Mouse (Mus musculus) spleen, adult 2 months (tissue): ENCODE results near the gene Rtkn. TPM values are rescaled to one million over a fixed set of nuclear protein-coding genes. Genes with fewer than 3 reads are reported as not detected.

Experiments used
- DNase-seq, 2 experiments: peaks; one replicate each; pipeline versions ENCODE4 v3.0.0 to v3.0.0-alpha.2; 2012 to 2021; ENCODE audit warnings: low spot score in 2 of 2, low read depth in 1 of 2
- H3K27ac ChIP-seq: fragments of 200-500 bp; 2 replicates; pipeline ENCODE4 v1.5.1; 2012; ENCODE audit warnings: low read length, inconsistent platforms; ENCODE audit not compliant: insufficient read depth
- H3K27me3 ChIP-seq: fragments of 200-500 bp; 2 replicates; pipeline ENCODE4 v1.6.1; 2012; ENCODE audit warnings: mild to moderate bottlenecking, moderate library complexity, low read length, inconsistent platforms; ENCODE audit not compliant: control insufficient read depth, insufficient read depth
- H3K36me3 ChIP-seq: fragments of 200-500 bp; 2 replicates; pipeline ENCODE4 v1.6.1; 2012; ENCODE audit warnings: mild to moderate bottlenecking, low read length, inconsistent platforms; ENCODE audit not compliant: control insufficient read depth, insufficient read depth
- H3K4me1 ChIP-seq: fragments of 200-500 bp; 2 replicates; pipeline ENCODE4 v1.6.1; 2011; ENCODE audit warnings: inconsistent platforms; ENCODE audit not compliant: control insufficient read depth, insufficient read depth, insufficient read length
- H3K4me3 ChIP-seq: fragments of 200-500 bp; 2 replicates; pipeline ENCODE4 v1.5.1; 2011; ENCODE audit warnings: mild to moderate bottlenecking, inconsistent platforms; ENCODE audit not compliant: insufficient read depth, insufficient read length; ENCODE audit errors: extremely low read depth
- CTCF ChIP-seq: fragments of 200-500 bp; IDR thresholded peaks from 2 replicates; pipeline ENCODE4 v1.5.1; 2011; ENCODE audit warnings: mild to moderate bottlenecking, inconsistent platforms; ENCODE audit not compliant: insufficient read depth, insufficient read length, insufficient replicate concordance; ENCODE audit errors: extremely low read depth
- POLR2A ChIP-seq: fragments of 200-500 bp; IDR thresholded peaks from 2 replicates; pipeline ENCODE4 v1.6.1; 2011; ENCODE audit warnings: low read depth, low read length, inconsistent platforms
- WGBS: fragments of 180-500 bp; shearing (Covaris S2); methylation state at CpG from one replicate; pipeline ENCODE4 v1.1.7; 2018; 5-methylcytosine and 5-hydroxymethylcytosine counted together
- polyA plus RNA-seq: library from polyadenylated mRNA; depleted of rRNA; stranded (reverse); fragments of >200 nt; gene quantifications from 2 replicates; pipeline ENCODE4 v1.2.3, GENCODE M21; 2012

The Rtkn gene
- polyA plus RNA-seq, 1 experiment: 3.6 TPM

DNA sequence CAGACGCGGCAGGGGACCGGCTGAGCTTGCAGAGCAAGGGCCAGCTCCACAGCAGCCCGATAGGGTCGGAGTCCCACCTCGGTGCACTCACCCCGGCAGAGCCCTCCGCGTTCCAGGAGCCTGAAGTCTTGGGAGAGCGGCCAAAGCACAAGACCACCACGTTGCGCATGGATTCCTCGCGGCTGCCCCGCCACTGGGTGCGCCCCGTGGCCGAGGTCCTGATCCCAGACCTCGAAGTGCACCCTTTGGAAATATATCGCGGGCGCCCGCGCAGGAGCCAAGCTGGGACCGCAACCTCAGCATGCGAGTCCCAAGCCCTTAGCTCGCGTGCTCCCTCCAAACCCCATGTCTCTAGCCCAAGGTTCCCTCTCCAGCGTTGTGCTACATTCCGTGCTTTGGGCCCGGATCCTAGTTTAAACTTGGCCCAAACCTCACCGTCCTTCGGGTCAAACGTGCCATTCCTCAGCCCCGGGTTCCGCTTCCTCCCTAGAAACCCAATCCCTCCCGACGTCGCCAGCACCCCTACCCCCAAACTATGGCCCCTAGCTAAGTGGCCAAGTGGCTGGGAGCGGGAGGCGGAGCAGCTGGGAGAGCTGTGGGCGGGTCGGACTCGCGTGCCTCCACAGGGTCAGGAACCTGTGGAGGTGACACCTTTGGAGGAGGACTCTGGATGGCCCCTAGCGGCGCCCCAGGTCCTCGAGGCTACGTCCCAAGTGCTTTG is 26.8 kb downstream of the Rtkn start:
- DNase-seq: no peak
- Histone ChIP-seq H3K4me1 (peaks cover 3% of the 10 kb centered on the region; the same call in 1 of the 2 replicates), H3K36me3 (no peaks in the 10 kb centered on the region), H3K4me3 (peak overlapping the region; percentile 22; the same call in 1 of the 2 replicates), H3K27ac (no peak overlapping the region), H3K27me3 (peaks cover 7% of the 10 kb centered on the region)
- TF ChIP-seq CTCF (no peak), POLR2A (no peak)
- WGBS: 6% methylated on average over 49 of the region's 49 CpGs

DNA sequence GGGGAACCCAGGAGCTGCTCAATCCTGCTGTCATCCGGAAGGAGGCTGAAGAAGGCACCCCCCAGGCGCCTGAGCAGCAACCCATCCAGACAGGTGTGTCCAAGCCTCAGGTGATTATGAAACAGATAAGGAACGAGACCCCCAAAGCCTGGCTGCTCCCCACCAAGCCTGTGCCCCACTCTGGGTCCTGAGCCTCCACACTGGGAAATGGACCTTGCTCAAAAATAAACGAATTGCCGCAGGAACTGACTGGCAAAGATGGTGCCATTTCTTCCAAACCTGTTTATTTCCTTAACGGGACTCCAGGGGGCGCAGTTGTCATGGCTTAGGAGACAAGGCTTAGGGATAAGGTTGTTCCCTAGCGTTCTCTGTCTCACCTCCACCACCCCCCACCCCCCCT is 27.4 kb downstream of the Rtkn start:
- peaks cover 3% of the 10 kb centered on the region; the same call in 1 of the 2 replicates for H3K4me1 ChIP-seq
- H3K4me3 ChIP-seq: peak overlapping the region; percentile 0; the same call in 1 of the 2 replicates
- peaks cover 7% of the 10 kb centered on the region for H3K27me3 ChIP-seq
- TF ChIP-seq CTCF (peak; percentile 38; the same call in 1 of the 2 replicates), POLR2A (no peak)
- H3K36me3 ChIP-seq: no peaks in the 10 kb centered on the region
- 2% methylated on average over 8 of the region's 8 CpGs for WGBS
- H3K27ac ChIP-seq: no peak overlapping the region
- peak; percentile 17 to 31 for DNase-seq

DNA sequence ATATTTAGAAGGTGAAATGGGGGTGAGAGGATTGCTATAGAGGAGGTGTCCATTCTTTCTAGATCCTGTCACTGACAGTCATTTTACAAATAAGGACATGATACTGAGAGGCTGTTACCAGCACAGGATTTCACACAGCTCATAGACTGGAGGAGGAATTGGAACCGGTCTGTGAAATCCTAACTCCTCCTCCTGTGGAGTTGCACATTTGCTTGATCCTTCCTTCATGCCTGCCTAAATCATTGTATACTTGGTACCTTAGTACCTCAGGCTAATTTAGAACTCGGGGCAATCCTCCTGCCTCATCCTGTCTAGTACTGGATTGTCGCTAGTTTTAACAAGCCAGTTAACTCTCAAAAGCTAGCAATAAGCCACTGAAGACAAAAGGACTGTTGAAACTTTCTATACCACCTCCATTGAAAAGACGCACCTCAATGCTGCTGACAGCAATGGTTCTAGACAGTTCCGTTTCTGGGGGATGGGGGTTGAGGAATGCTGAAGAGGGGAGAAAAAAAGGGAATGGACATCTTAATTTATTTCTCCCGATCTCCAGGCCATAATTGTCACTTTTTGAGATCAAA is 29.9 kb downstream of the Rtkn start:
- no peak overlapping the region for H3K27ac ChIP-seq
- 3% methylated on average over 6 of the region's 6 CpGs for WGBS
- H3K4me3 ChIP-seq: peak overlapping the region; percentile 86
- H3K4me1 ChIP-seq: peaks cover 3% of the 10 kb centered on the region; the same call in 1 of the 2 replicates
- H3K36me3 ChIP-seq: no peaks in the 10 kb centered on the region
- no peak for TF ChIP-seq POLR2A
- no peak for TF ChIP-seq CTCF
- no peak for DNase-seq
- peaks cover 7% of the 10 kb centered on the region for H3K27me3 ChIP-seq

DNA sequence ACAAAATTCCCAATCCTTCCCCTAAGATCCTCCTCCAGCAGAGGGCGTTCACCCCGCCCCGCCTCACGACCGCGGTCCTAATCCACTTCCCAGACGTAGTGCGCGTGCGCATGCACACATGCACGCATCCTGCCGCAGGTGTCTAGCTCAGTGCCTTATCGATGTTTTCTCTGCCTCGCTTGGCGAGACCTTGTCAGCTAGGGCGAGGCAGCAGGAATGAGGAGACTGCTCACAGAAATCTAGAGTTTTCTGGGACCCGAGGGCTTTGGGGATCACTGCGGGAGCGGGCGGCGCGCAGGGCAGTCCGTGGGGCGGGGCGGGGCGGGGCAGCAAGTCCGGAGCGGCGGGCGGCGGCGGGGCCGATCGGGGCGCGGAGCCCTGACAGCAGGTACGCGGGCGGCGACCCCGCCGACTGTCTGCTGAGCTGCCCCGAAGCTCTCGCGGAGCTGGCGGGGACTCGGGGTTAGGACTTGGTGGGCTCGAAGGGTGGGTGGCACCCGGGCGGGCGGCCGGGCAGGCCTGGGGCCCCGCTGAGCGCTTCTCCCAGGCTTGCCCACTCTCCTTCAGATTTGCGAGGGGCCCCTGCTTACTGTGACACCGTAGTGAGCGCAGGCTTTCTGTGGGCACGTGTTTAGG is 30.5 kb downstream of the Rtkn start, which contains the start of gene Dctn1:
Gene Dctn1 (plus strand): TSS at position 314 of the 636 bp plus-strand sequence.
- H3K27me3 ChIP-seq: peaks cover 7% of the 10 kb centered on the region
- H3K36me3 ChIP-seq: no peaks in the 10 kb centered on the region
- TF ChIP-seq POLR2A: peak; percentile 16; the same call in 1 of the 2 replicates
- peak; percentile 66 for TF ChIP-seq CTCF
- peak; percentile 89 to 90 for DNase-seq
- H3K4me1 ChIP-seq: peaks cover 3% of the 10 kb centered on the region; the same call in 1 of the 2 replicates
- peak within 1 kb of the TSS; percentile 86 for H3K27ac ChIP-seq
- WGBS: under 1% methylated on average over 58 of the region's 58 CpGs
- peak within 1 kb of the TSS; percentile 86 for H3K4me3 ChIP-seq

DNA sequence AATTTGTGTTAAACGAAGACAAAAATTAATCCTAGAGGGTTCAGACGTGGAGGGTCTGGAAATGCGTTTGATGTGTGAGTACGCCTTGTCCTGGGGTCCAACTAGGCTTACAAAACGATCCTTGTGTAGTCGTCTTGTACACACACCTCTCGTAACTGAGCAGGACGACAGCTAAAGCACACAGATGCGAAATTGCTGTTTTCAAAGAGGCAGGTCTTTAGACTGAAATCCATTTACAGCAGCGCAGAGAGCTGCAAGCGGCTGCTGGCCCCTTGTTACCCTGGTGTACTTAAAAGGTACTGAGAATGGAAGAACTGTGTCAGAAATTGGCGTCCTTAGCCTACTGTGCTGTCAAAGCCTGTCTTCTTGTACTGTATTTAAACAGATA is 31.0 kb downstream of the Rtkn start:
- Histone ChIP-seq H3K4me3 (peak overlapping the region; percentile 86), H3K27me3 (peaks cover 7% of the 10 kb centered on the region), H3K36me3 (no peaks in the 10 kb centered on the region), H3K27ac (no peak overlapping the region), H3K4me1 (peaks cover 3% of the 10 kb centered on the region; the same call in 1 of the 2 replicates)
- peak in 1 of 2 experiments; percentile 22 for DNase-seq
- TF ChIP-seq CTCF (no peak), POLR2A (no peak)
- WGBS: under 1% methylated on average over 12 of the region's 12 CpGs

DNA sequence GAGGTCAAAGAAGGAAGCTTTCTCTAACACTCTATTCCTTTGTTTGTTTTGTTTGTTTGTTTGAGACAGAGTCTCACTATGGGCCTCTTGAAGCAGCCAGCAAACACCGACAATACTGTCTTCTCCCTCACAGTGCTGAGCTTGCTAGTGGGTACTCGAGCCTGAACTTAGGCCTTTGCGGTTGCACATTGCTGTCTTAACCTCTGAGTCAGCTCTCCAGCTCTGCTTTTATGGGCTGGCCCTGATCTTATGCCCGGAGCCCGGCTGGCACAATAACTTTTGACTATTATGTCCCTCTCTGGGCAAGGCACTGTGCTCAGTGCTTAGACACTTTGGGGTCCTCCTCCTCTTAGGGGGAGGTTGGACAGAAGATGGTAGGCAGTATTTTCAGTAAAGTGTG is 34.6 kb downstream of the Rtkn start:
- DNase-seq: no peak
- no peaks in the 10 kb centered on the region for H3K36me3 ChIP-seq
- WGBS: 88% methylated on average over 5 of the region's 5 CpGs
- H3K27ac ChIP-seq: no peak overlapping the region
- H3K4me3 ChIP-seq: no peak overlapping the region
- H3K4me1 ChIP-seq: 0 out of 2 replicates have a peak, but pooled peaks cover 3% of the 10 kb centered on the region
- TF ChIP-seq POLR2A: no peak
- no peak for TF ChIP-seq CTCF
- H3K27me3 ChIP-seq: no peaks in the 10 kb centered on the region

DNA sequence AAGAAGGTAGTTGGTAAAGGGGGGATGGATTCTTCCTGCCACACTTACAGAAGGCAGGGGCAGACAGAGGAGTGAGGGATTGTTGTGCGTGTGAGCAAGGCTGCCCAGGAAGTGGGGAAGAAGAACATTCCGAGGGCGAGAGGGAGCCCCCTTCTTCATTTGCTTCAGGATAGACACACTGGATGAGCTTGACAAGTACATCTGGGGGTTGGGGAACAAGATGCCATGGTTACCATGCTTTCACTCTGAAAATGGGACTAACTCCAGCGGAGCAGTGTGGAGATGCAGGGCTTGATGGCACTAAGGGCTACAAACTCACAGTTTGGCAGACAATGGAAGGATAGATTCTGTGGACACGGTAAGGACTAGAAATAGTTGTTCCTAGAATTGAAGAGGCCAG is 35.8 kb downstream of the Rtkn start:
- TF ChIP-seq POLR2A (no peak), CTCF (no peak)
- WGBS: 88% methylated on average over 5 of the region's 5 CpGs
- no peak for DNase-seq
- H3K4me1 ChIP-seq: no peaks in the 10 kb centered on the region
- no peak overlapping the region for H3K27ac ChIP-seq
- H3K4me3 ChIP-seq: no peak overlapping the region
- H3K27me3 ChIP-seq: no peaks in the 10 kb centered on the region
- no peaks in the 10 kb centered on the region for H3K36me3 ChIP-seq
